Mouse (Mus musculus): Measurements from ENCODE around the gene Brd3. TPM values are rescaled to one million over a fixed set of nuclear protein-coding genes. Genes with fewer than 3 reads are reported as not detected.
"Not testable (repeated sequence)": the region's sequence is repeated elsewhere in the genome, so short reads cannot be mapped to it uniquely, and the experiment has no call there.

Gene Brd3
- polyA plus RNA-seq, 1 experiment = 14.9 TPM

- WGBS = 87% methylated on average over 6 of the region's 6 CpGs
- TF ChIP-seq POLR2A (IDR thresholded peaks at IDR 0.05; ENCODE audit: low read depth, low read length) (no peak), CTCF (IDR thresholded peaks at IDR 0.05; ENCODE audit: extremely low read depth, insufficient read length, insufficient replicate concordance, low read depth, low read length) (no peak)
- Histone ChIP-seq H3K4me3 (ENCODE audit: low read depth, low read length) (no peak overlapping the region), H3K27ac (ENCODE audit: insufficient read depth, low read depth, low read length) (no peak overlapping the region), H3K27me3 (ENCODE audit: control insufficient read depth, insufficient read depth, low read length) (no peaks in the 10 kb centered on the region), H3K36me3 (ENCODE audit: control insufficient read depth, insufficient read depth, low read length) (no peaks in the 10 kb centered on the region), H3K4me1 (ENCODE audit: control insufficient read depth, insufficient read depth, insufficient read length, low read length) (peaks cover 8% of the 10 kb centered on the region; the same call in 1 of the 2 replicates)
Observed at GRCm38 (mm10) chr2:27544613-27545012, 37.2 kb upstream of the Brd3 start.

DNA sequence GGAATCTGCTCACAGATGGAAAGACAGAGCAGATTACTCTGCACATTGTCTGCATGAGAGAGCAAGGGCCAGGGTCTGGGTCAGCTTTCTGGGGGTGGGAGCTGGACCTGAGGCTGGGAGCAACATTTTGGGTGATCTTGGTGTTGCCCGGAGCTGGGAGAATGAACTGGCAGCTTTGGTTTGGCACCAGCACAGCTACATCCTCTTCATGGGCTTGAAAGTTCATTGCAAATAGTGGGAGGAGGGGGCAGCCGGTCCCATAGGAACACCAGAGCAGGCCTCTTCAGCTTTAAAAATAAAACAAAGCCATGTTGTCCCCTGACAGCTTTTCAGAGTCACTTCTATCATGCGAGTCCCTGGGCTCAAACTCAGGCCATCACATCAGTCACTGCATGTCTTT, 33.8 kb upstream of the Brd3 start:
- Histone ChIP-seq H3K27me3 (ENCODE audit: control insufficient read depth, insufficient read depth, low read length) (no peaks in the 10 kb centered on the region), H3K27ac (ENCODE audit: insufficient read depth, low read depth, low read length) (no peak overlapping the region), H3K36me3 (ENCODE audit: control insufficient read depth, insufficient read depth, low read length) (0 out of 2 replicates have a peak, but pooled peaks cover 1% of the 10 kb centered on the region), H3K4me3 (ENCODE audit: low read depth, low read length) (no peak overlapping the region), H3K4me1 (ENCODE audit: control insufficient read depth, insufficient read depth, insufficient read length, low read length) (peaks cover 8% of the 10 kb centered on the region; the same call in 1 of the 2 replicates)
- no peak for TF ChIP-seq POLR2A (IDR thresholded peaks at IDR 0.05; ENCODE audit: low read depth, low read length)
- TF ChIP-seq CTCF (IDR thresholded peaks at IDR 0.05; ENCODE audit: extremely low read depth, insufficient read length, insufficient replicate concordance, low read depth, low read length) = no peak
- 82% methylated on average over 3 of the region's 3 CpGs for WGBS

- no peak for TF ChIP-seq CTCF (IDR thresholded peaks at IDR 0.05; ENCODE audit: extremely low read depth, insufficient read length, insufficient replicate concordance, low read depth, low read length)
- no peak for TF ChIP-seq POLR2A (IDR thresholded peaks at IDR 0.05; ENCODE audit: low read depth, low read length)
- H3K36me3 ChIP-seq (ENCODE audit: control insufficient read depth, insufficient read depth, low read length) = peaks cover 1% of the 10 kb centered on the region; the same call in 1 of the 2 replicates
- 4% methylated on average over 10 of the region's 10 CpGs for WGBS
- no peaks in the 10 kb centered on the region for H3K27me3 ChIP-seq (ENCODE audit: control insufficient read depth, insufficient read depth, low read length)
- peak overlapping the region; percentile 87 for H3K27ac ChIP-seq (ENCODE audit: insufficient read depth, low read depth, low read length)
- peaks cover 13% of the 10 kb centered on the region for H3K4me1 ChIP-seq (ENCODE audit: control insufficient read depth, insufficient read depth, insufficient read length, low read length)
- H3K4me3 ChIP-seq (ENCODE audit: low read depth, low read length) = peak overlapping the region; percentile 51
Observed at GRCm38 (mm10) chr2:27540515-27540836, 33.0 kb upstream of the Brd3 start.

DNA sequence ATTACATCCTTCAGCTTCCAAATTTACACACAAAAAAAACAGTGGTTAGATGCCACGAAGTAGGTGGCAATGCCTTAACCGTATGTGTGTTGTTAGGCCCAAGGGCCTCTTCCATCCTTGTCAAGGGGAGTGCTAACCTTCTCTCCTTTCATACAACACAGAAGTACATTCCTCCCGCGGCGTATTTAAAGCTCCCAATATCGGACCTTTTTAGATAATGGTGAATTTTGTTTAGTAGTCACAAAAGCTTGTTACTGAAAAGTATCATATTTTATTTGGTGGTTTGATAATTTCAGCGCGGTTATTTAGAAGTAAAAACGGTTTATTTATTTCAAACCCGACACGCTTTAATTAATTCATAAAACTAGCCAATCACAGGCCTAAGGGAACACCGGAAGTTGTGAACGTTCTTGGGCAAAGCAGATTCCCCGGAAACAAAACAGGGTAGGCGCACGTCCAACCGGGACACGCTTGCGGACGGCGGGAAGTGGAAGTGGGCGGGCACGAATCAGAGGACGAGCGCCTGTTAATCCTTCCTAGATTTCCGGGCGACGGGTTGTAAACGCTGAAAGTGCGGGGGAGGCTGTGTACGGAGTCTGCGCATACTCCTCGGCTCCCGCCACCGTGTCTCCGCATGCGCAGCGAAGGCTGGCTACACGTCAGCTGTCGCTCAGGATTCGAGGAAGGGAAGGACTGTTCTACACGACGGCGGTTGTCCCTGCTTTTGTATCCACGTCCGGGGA, 32.5 kb upstream of the Brd3 start:
- H3K27ac ChIP-seq (ENCODE audit: insufficient read depth, low read depth, low read length) = peak overlapping the region; percentile 87
- peaks cover 14% of the 10 kb centered on the region for H3K4me1 ChIP-seq (ENCODE audit: control insufficient read depth, insufficient read depth, insufficient read length, low read length)
- TF ChIP-seq CTCF (IDR thresholded peaks at IDR 0.05; ENCODE audit: extremely low read depth, insufficient read length, insufficient replicate concordance, low read depth, low read length) (no peak), POLR2A (IDR thresholded peaks at IDR 0.05; ENCODE audit: low read depth, low read length) (peak; percentile 80)
- H3K36me3 ChIP-seq (ENCODE audit: control insufficient read depth, insufficient read depth, low read length) = peaks cover 2% of the 10 kb centered on the region; the same call in 1 of the 2 replicates
- WGBS = under 1% methylated on average over 46 of the region's 46 CpGs
- H3K4me3 ChIP-seq (ENCODE audit: low read depth, low read length) = peak overlapping the region; percentile 51
- no peaks in the 10 kb centered on the region for H3K27me3 ChIP-seq (ENCODE audit: control insufficient read depth, insufficient read depth, low read length)

DNA sequence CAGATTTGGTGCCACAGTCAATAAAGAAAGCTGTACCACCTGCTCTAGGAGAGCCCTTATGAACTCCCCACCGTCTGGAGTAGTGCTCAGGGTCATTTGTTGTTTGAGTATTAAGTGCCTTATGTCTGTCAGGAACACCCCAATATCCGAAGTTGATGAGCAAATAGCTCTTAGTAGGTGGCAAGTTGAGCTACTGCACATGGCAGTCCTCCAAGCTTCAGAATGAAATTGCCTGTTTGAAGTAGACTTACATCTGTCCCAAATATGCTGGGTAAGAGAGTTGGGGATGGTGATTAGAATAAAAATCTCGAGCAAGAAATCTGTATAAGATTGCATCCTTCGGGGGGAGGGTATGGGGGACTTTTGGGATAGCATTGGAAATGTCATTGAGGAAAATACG, 31.9 kb upstream of the Brd3 start:
- Histone ChIP-seq H3K4me1 (ENCODE audit: control insufficient read depth, insufficient read depth, insufficient read length, low read length) (peaks cover 18% of the 10 kb centered on the region), H3K27ac (ENCODE audit: insufficient read depth, low read depth, low read length) (no peak overlapping the region), H3K4me3 (ENCODE audit: low read depth, low read length) (no peak overlapping the region), H3K36me3 (ENCODE audit: control insufficient read depth, insufficient read depth, low read length) (peaks cover 7% of the 10 kb centered on the region), H3K27me3 (ENCODE audit: control insufficient read depth, insufficient read depth, low read length) (no peaks in the 10 kb centered on the region)
- 13% methylated on average over 5 of the region's 5 CpGs for WGBS
- TF ChIP-seq CTCF (IDR thresholded peaks at IDR 0.05; ENCODE audit: extremely low read depth, insufficient read length, insufficient replicate concordance, low read depth, low read length) = no peak
- no peak for TF ChIP-seq POLR2A (IDR thresholded peaks at IDR 0.05; ENCODE audit: low read depth, low read length)

GRCm38 (mm10) chr2:27538455-27539330, 31.2 kb upstream of the Brd3 start:
- not testable (repeated sequence) for H3K4me3 ChIP-seq (ENCODE audit: low read depth, low read length); H3K27me3 ChIP-seq (ENCODE audit: control insufficient read depth, insufficient read depth, low read length); H3K27ac ChIP-seq (ENCODE audit: insufficient read depth, low read depth, low read length)
- Histone ChIP-seq H3K4me1 (ENCODE audit: control insufficient read depth, insufficient read depth, insufficient read length, low read length) (peaks cover 18% of the 10 kb centered on the region), H3K36me3 (ENCODE audit: control insufficient read depth, insufficient read depth, low read length) (peaks cover 13% of the 10 kb centered on the region)
- 62% methylated on average over 5 of the region's 5 CpGs for WGBS

GRCm38 (mm10) chr2:27518283-27518682, 10.8 kb upstream of the Brd3 start:
- no peak for TF ChIP-seq CTCF (IDR thresholded peaks at IDR 0.05; ENCODE audit: extremely low read depth, insufficient read length, insufficient replicate concordance, low read depth, low read length)
- no peak for TF ChIP-seq POLR2A (IDR thresholded peaks at IDR 0.05; ENCODE audit: low read depth, low read length)
- H3K4me3 ChIP-seq (ENCODE audit: low read depth, low read length) = no peak overlapping the region
- peaks cover 20% of the 10 kb centered on the region; the same call in 1 of the 2 replicates for H3K4me1 ChIP-seq (ENCODE audit: control insufficient read depth, insufficient read depth, insufficient read length, low read length)
- H3K27ac ChIP-seq (ENCODE audit: insufficient read depth, low read depth, low read length) = no peak overlapping the region
- no peaks in the 10 kb centered on the region for H3K27me3 ChIP-seq (ENCODE audit: control insufficient read depth, insufficient read depth, low read length)
- WGBS = 97% methylated on average over 3 of the region's 3 CpGs
- H3K36me3 ChIP-seq (ENCODE audit: control insufficient read depth, insufficient read depth, low read length) = peaks cover 38% of the 10 kb centered on the region
